Mouse (Mus musculus) v-Abl transformed pro-B cells (cell line): ENCODE measurements around the gene Hist2h2be.
"Not testable (repeated sequence)": the region's sequence is repeated elsewhere in the genome, so short reads cannot be mapped to it uniquely, and the experiment has no call there.

Experiments
- in situ Hi-C, 2 experiments: fragments of 400-800 bp; cut with MboI; formaldehyde crosslinking; loops; one replicate each; pipeline ENCODE4 v1.15.1; 2025; ENCODE audit not compliant: unreplicated experiment in 2 of 2

Gene Hist2h2be

GRCm38 (mm10) chr3:96220765-96221639 is at the start of gene Hist2h2be, which contains the start of gene Hist2h2ac:
Gene Hist2h2be, plus strand, starts transcription at chr3:96221119.
Gene Hist2h2ac, minus strand, starts transcription at chr3:96220880.
- in situ Hi-C loops: no loop called here

GRCm38 (mm10) chr3:96171583-96172196 is 49.2 kb upstream of the Hist2h2be start:
- in situ Hi-C loops: no loop called here

- in situ Hi-C loops: no loop called here
Observed at GRCm38 (mm10) chr3:96172197-96173178, 48.4 kb upstream of the Hist2h2be start, which contains the start of gene Sf3b4. Gene Sf3b4, plus strand, starts transcription at chr3:96172332.

GRCm38 (mm10) chr3:96173185-96173584 is 47.7 kb upstream of the Hist2h2be start:
- in situ Hi-C loops: no loop called here

- in situ Hi-C loops: not testable (repeated sequence)
Observed at GRCm38 (mm10) chr3:96174042-96174441, 46.9 kb upstream of the Hist2h2be start.

GRCm38 (mm10) chr3:96175251-96175650 is 45.7 kb upstream of the Hist2h2be start:
- in situ Hi-C loops: no loop called here

- in situ Hi-C loops: no loop called here
Observed at GRCm38 (mm10) chr3:96178427-96178826, 42.5 kb upstream of the Hist2h2be start.

- in situ Hi-C loops: no loop called here
Observed at GRCm38 (mm10) chr3:96178902-96179301, 42.0 kb upstream of the Hist2h2be start.

GRCm38 (mm10) chr3:96179531-96179930 is 41.4 kb upstream of the Hist2h2be start:
- in situ Hi-C loops: no loop called here

GRCm38 (mm10) chr3:96180727-96181477 is 40.0 kb upstream of the Hist2h2be start, which contains the start of gene Sv2a:
Gene Sv2a, plus strand, starts transcription at chr3:96181151.
- in situ Hi-C loops: no loop called here

- in situ Hi-C loops: no loop called here
Observed at GRCm38 (mm10) chr3:96181510-96182381, 39.2 kb upstream of the Hist2h2be start.

- in situ Hi-C loops: no loop called here
Observed at GRCm38 (mm10) chr3:96182382-96182776, 38.5 kb upstream of the Hist2h2be start.

GRCm38 (mm10) chr3:96192977-96193376 is 27.9 kb upstream of the Hist2h2be start:
- in situ Hi-C loops: no loop called here

GRCm38 (mm10) chr3:96194966-96195365 is 26.0 kb upstream of the Hist2h2be start:
- in situ Hi-C loops: no loop called here

GRCm38 (mm10) chr3:96195616-96196313 is 25.2 kb upstream of the Hist2h2be start:
- in situ Hi-C loops: no loop called here

GRCm38 (mm10) chr3:96196437-96197128 is 24.3 kb upstream of the Hist2h2be start:
- in situ Hi-C loops: no loop called here

GRCm38 (mm10) chr3:96197129-96197749 is 23.7 kb upstream of the Hist2h2be start:
- in situ Hi-C loops: no loop called here
